Mouse (Mus musculus): Measurements from ENCODE around the gene Lsm14a. TPM values are rescaled to one million over a fixed set of nuclear protein-coding genes. Genes with fewer than 3 reads are reported as not detected.
"Not testable (repeated sequence)": the region's sequence is repeated elsewhere in the genome, so short reads cannot be mapped to it uniquely, and the experiment has no call there.

Lsm14a gene
- total and polyA plus RNA-seq, 3 experiments: 53.7 to 193 (median 90.0) TPM

GRCm38 (mm10) chr7:34338445-34339163 lies 54.5 kb downstream of the Lsm14a start:
- dilution Hi-C loops (cut with MboI; ENCODE audit: extremely low pct_ligation_motif_present, extremely low pct_unique_long_range_greater_than_20kb, low sequenced_read_pairs) (no loop called here), in situ Hi-C loops (cut with MboI; ENCODE audit: low pct_ligation_motif_present, low pct_unique_long_range_greater_than_20kb, low sequenced_read_pairs) (no loop called here)
- H3K4me3 ChIP-seq (replicated peaks in 1 of 3; ENCODE audit: low read depth in 2 of 3, low read length in 2 of 3, poor library complexity in 1 of 3): no peak overlapping the region
- peak overlapping the region; percentile 20; the same call in 1 of the 2 replicates for H3K27ac ChIP-seq (ENCODE audit: insufficient read depth, low read depth)
- H3K27me3 ChIP-seq (replicated peaks): no peaks in the 10 kb centered on the region
- DNase-seq (ENCODE audit: extremely low read depth): peak; percentile 57
- TF ChIP-seq MEF2A (IDR thresholded peaks at IDR 0.05; ENCODE audit: borderline replicate concordance, low read depth, low read length) (peak; percentile 64; the same call in 1 of the 2 replicates), JUN (IDR thresholded peaks at IDR 0.05; ENCODE audit: insufficient read depth, low read depth, low read length) (no peak), TCF12 (IDR thresholded peaks at IDR 0.05; ENCODE audit: low read depth, low read length) (no peak), IRF4 (IDR thresholded peaks at IDR 0.05; ENCODE audit: low read depth, low read length) (peak; percentile 65), GABPA (IDR thresholded peaks at IDR 0.05; ENCODE audit: insufficient replicate concordance, low read depth, low read length) (no peak), EP300 (IDR thresholded peaks at IDR 0.05; ENCODE audit: low read length) (peak; percentile 69), CHD1 (IDR thresholded peaks at IDR 0.05; ENCODE audit: low read depth, low read length) (no peak), ZNF384 (IDR thresholded peaks at IDR 0.05; ENCODE audit: low read depth, low read length) (peak; percentile 22)
- peaks cover 34 to 44% of the 10 kb centered on the region in 2 experiments for H3K36me3 ChIP-seq (replicated peaks in 1 of 2; ENCODE audit: control insufficient read depth in 1 of 2, insufficient read depth in 1 of 2, low read length in 1 of 2)
- peaks cover 7% of the 10 kb centered on the region for H3K9me3 ChIP-seq (replicated peaks; ENCODE audit: low read length)
- peak overlapping the region; percentile 42; the same call in 1 of the 2 replicates for H3K4me2 ChIP-seq (ENCODE audit: insufficient read depth, low read depth, poor library complexity, severe bottlenecking)
- no peaks in the 10 kb centered on the region for H3K79me2 ChIP-seq (replicated peaks; ENCODE audit: control insufficient read depth, extremely low read depth, insufficient read depth, poor library complexity, severe bottlenecking)
- H3K9ac ChIP-seq (ENCODE audit: insufficient read depth, low read depth): no peak overlapping the region
- peaks cover 14 to 46% of the 10 kb centered on the region in 2 experiments for H3K4me1 ChIP-seq (ENCODE audit: control insufficient read depth in 1 of 2, insufficient read depth in 2 of 2)

DNA sequence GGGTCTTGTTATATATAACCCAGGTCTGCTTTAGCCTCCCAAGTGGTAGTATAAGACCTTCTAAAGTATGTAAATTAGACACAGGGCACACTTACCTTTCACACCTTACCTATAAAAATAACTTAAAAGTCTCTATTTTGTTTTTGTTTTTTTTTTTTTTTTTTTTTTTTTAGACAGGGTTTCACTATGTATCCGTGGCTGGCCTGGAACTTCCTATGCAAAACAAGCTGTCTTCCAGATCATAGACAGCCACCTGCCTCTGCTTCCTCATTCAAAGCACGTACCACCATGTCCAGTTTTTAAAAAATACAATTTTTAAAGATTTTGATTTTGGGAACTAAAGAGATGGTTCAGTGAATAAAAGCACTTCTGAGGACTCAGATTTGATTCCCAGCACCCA lies 55.8 kb downstream of the Lsm14a start:
- peaks cover 21 to 30% of the 10 kb centered on the region in 2 experiments for H3K36me3 ChIP-seq (replicated peaks in 1 of 2; ENCODE audit: control insufficient read depth in 1 of 2, insufficient read depth in 1 of 2, low read length in 1 of 2)
- H3K4me3 ChIP-seq (replicated peaks in 1 of 3; ENCODE audit: low read depth in 2 of 3, low read length in 2 of 3, poor library complexity in 1 of 3): no peak overlapping the region
- dilution Hi-C loops (cut with MboI; ENCODE audit: extremely low pct_ligation_motif_present, extremely low pct_unique_long_range_greater_than_20kb, low sequenced_read_pairs) (no loop called here), in situ Hi-C loops (cut with MboI; ENCODE audit: low pct_ligation_motif_present, low pct_unique_long_range_greater_than_20kb, low sequenced_read_pairs) (no loop called here)
- H3K4me1 ChIP-seq (ENCODE audit: control insufficient read depth in 1 of 2, insufficient read depth in 2 of 2): peaks cover 14 to 44% of the 10 kb centered on the region in 2 experiments
- H3K27me3 ChIP-seq (replicated peaks): no peaks in the 10 kb centered on the region
- H3K27ac ChIP-seq (ENCODE audit: insufficient read depth, low read depth): no peak overlapping the region
- DNase-seq (ENCODE audit: extremely low read depth): peak; percentile 56
- H3K9me3 ChIP-seq (replicated peaks; ENCODE audit: low read length): peaks cover 7% of the 10 kb centered on the region
- no peak overlapping the region for H3K9ac ChIP-seq (ENCODE audit: insufficient read depth, low read depth)
- H3K4me2 ChIP-seq (ENCODE audit: insufficient read depth, low read depth, poor library complexity, severe bottlenecking): no peak overlapping the region
- TF ChIP-seq ZNF384 (IDR thresholded peaks at IDR 0.05; ENCODE audit: low read depth, low read length) (peak; percentile 95), ELF1 (IDR thresholded peaks at IDR 0.05; ENCODE audit: low read depth, low read length) (no peak)
- no peaks in the 10 kb centered on the region for H3K79me2 ChIP-seq (replicated peaks; ENCODE audit: control insufficient read depth, extremely low read depth, insufficient read depth, poor library complexity, severe bottlenecking)

- H3K9ac ChIP-seq (ENCODE audit: insufficient read depth, low read depth); in situ Hi-C loops (cut with MboI; ENCODE audit: low pct_ligation_motif_present, low pct_unique_long_range_greater_than_20kb, low sequenced_read_pairs); H3K79me2 ChIP-seq (replicated peaks; ENCODE audit: control insufficient read depth, extremely low read depth, insufficient read depth, poor library complexity, severe bottlenecking); dilution Hi-C loops (cut with MboI; ENCODE audit: extremely low pct_ligation_motif_present, extremely low pct_unique_long_range_greater_than_20kb, low sequenced_read_pairs); H3K4me3 ChIP-seq (replicated peaks in 1 of 3; ENCODE audit: low read depth in 2 of 3, low read length in 2 of 3, poor library complexity in 1 of 3); H3K4me2 ChIP-seq (ENCODE audit: insufficient read depth, low read depth, poor library complexity, severe bottlenecking); H3K9me3 ChIP-seq (replicated peaks; ENCODE audit: low read length); DNase-seq (ENCODE audit: extremely low read depth); H3K27ac ChIP-seq (ENCODE audit: insufficient read depth, low read depth); H3K27me3 ChIP-seq (replicated peaks): not testable (repeated sequence)
- TF ChIP-seq RAD21 (IDR thresholded peaks at IDR 0.05; ENCODE audit: low read depth, low read length) (peak; percentile 19), CTCF (conservative IDR thresholded peaks at IDR 0.05 in 1 of 2, IDR thresholded peaks at IDR 0.05 in 1 of 2; ENCODE audit: low read depth in 2 of 2, low read length in 2 of 2) (peak; percentile 26 to 43; a peak in 3 of 4 replicates)
- H3K36me3 ChIP-seq (replicated peaks in 1 of 2; ENCODE audit: control insufficient read depth in 1 of 2, insufficient read depth in 1 of 2, low read length in 1 of 2): peaks cover 15 to 23% of the 10 kb centered on the region in 2 experiments
- peaks cover 14 to 44% of the 10 kb centered on the region in 2 experiments for H3K4me1 ChIP-seq (ENCODE audit: control insufficient read depth in 1 of 2, insufficient read depth in 2 of 2)
Observed at GRCm38 (mm10) chr7:34336545-34336944, 56.6 kb downstream of the Lsm14a start.

Measured in CH12.LX (cell line).